Mouse (Mus musculus) midbrain, embryonic 11.5 days (tissue): Measurements from ENCODE around the gene Zmynd12. TPM values are rescaled to one million over a fixed set of nuclear protein-coding genes. Genes with fewer than 3 reads are reported as not detected.

Source experiments
- ATAC-seq: fragments of 200-750 bp; cut with Nextera tagmentation; 2 replicates; pipeline ENCODE4 v1.8.0; 2017; ENCODE audit warnings: moderate TSS enrichment, moderate library complexity; ENCODE audit not compliant: low FRiP score
- DNase-seq: peaks from one replicate; pipeline ENCODE4 v3.0.0; 2015; ENCODE audit warnings: low spot score; ENCODE audit errors: missing footprints
- H3K27ac ChIP-seq: fragments of 300-500 bp; sonication (generic); 2 replicates; pipeline ENCODE4 v1.5.1; 2014; ENCODE audit warnings: low read depth, low read length
- H3K27me3 ChIP-seq: fragments of 300-500 bp; sonication (generic); 2 replicates; pipeline ENCODE4 v1.6.1; 2014; ENCODE audit warnings: mild to moderate bottlenecking, low read length, moderate library complexity, mixed read lengths; ENCODE audit not compliant: control insufficient read depth, insufficient read depth
- H3K36me3 ChIP-seq: fragments of 300-500 bp; sonication (generic); 2 replicates; pipeline ENCODE4 v1.6.1; 2014; ENCODE audit warnings: mild to moderate bottlenecking, low read length, moderate library complexity, mixed read lengths; ENCODE audit not compliant: control insufficient read depth, insufficient read depth
- H3K4me1 ChIP-seq: fragments of 300-500 bp; sonication (generic); 2 replicates; pipeline ENCODE4 v1.6.1; 2014; ENCODE audit warnings: low read length; ENCODE audit not compliant: control insufficient read depth, insufficient read depth
- H3K4me2 ChIP-seq: fragments of 300-500 bp; sonication (generic); 2 replicates; pipeline ENCODE4 v1.6.1; 2014; ENCODE audit warnings: mild to moderate bottlenecking, moderate library complexity
- H3K4me3 ChIP-seq: fragments of 300-500 bp; sonication (generic); 2 replicates; pipeline ENCODE4 v1.5.1; 2014; ENCODE audit warnings: low read depth, low read length
- H3K9ac ChIP-seq: fragments of 300-500 bp; sonication (generic); 2 replicates; pipeline ENCODE4 v1.6.1; 2014; ENCODE audit warnings: low read length
- H3K9me3 ChIP-seq: fragments of 300-500 bp; sonication (generic); 2 replicates; pipeline ENCODE4 v1.6.1; 2016; ENCODE audit warnings: low read length; ENCODE audit not compliant: control insufficient read depth
- WGBS: fragments of 180-500 bp; shearing (Covaris S2); extraction: QIAGEN DNeasy Blood & Tissue Kit; methylation state at CpG from one replicate; pipeline ENCODE4 v1.1.7; 2014; 5-methylcytosine and 5-hydroxymethylcytosine counted together
- polyA plus RNA-seq: library from polyadenylated mRNA; unstranded; fragments of >200 nt; fragmentation: Nextera tagmentation; extraction: Ambion mirVana; gene quantifications from 2 replicates; pipeline ENCODE4 v1.2.1, GENCODE M21; 2014

Zmynd12 gene
- polyA plus RNA-seq, 1 experiment from 2014 or later = not detected

GRCm38 (mm10) chr4:119462457-119462856 lies 39.8 kb downstream of the Zmynd12 start:
- ATAC-seq (no peak), DNase-seq (peak; percentile 65)
- Histone ChIP-seq H3K27me3 (no peaks in the 10 kb centered on the region), H3K4me1 (no peaks in the 10 kb centered on the region), H3K27ac (no peak overlapping the region), H3K9ac (no peak overlapping the region), H3K36me3 (no peaks in the 10 kb centered on the region), H3K4me3 (no peak overlapping the region), H3K9me3 (no peaks in the 10 kb centered on the region), H3K4me2 (no peak overlapping the region)
- 93% methylated on average over 3 of the region's 3 CpGs for WGBS

GRCm38 (mm10) chr4:119462858-119463755 lies 40.5 kb downstream of the Zmynd12 start:
- no peaks in the 10 kb centered on the region for H3K4me1 ChIP-seq
- no peak overlapping the region for H3K9ac ChIP-seq
- no peak overlapping the region for H3K4me2 ChIP-seq
- no peak for ATAC-seq
- no peaks in the 10 kb centered on the region for H3K36me3 ChIP-seq
- H3K27me3 ChIP-seq = no peaks in the 10 kb centered on the region
- peak; percentile 75 for DNase-seq
- no peaks in the 10 kb centered on the region for H3K9me3 ChIP-seq
- no peak overlapping the region for H3K27ac ChIP-seq
- no peak overlapping the region for H3K4me3 ChIP-seq
- WGBS = 76% methylated on average over 11 of the region's 11 CpGs

- no peak overlapping the region for H3K4me3 ChIP-seq
- no peak overlapping the region for H3K9ac ChIP-seq
- H3K4me1 ChIP-seq = no peaks in the 10 kb centered on the region
- no peaks in the 10 kb centered on the region for H3K27me3 ChIP-seq
- H3K4me2 ChIP-seq = no peak overlapping the region
- H3K9me3 ChIP-seq = no peaks in the 10 kb centered on the region
- peak; percentile 39 for DNase-seq
- 82% methylated on average over 13 of the region's 13 CpGs for WGBS
- no peaks in the 10 kb centered on the region for H3K36me3 ChIP-seq
- no peak for ATAC-seq
- no peak overlapping the region for H3K27ac ChIP-seq
Observed at GRCm38 (mm10) chr4:119463756-119464419, 41.3 kb downstream of the Zmynd12 start.

DNA sequence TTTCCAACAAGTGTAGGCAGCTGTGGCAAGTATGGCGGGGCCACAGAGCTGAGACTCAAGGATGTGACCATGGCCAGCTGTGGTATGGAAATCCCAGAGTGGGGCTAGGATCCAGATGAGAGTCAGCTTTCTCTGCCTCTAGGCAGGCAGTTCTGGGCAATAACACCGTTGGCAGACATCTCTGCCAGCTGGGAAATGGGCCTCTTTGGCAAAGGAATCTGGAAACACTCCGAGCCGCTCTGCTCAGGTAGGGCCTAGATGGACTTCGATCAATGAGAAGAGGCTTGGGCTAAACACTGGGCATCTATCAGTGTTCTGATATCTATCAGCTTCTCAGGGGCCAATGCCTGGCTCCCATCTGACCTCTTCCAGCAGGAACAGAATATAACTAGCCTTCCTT lies 43.2 kb downstream of the Zmynd12 start:
- WGBS = 90% methylated on average over 5 of the region's 5 CpGs
- Histone ChIP-seq H3K4me2 (no peak overlapping the region), H3K27me3 (no peaks in the 10 kb centered on the region), H3K27ac (no peak overlapping the region), H3K4me1 (no peaks in the 10 kb centered on the region), H3K36me3 (no peaks in the 10 kb centered on the region), H3K9me3 (no peaks in the 10 kb centered on the region), H3K4me3 (no peak overlapping the region), H3K9ac (no peak overlapping the region)
- DNase-seq (no peak), ATAC-seq (no peak)

DNA sequence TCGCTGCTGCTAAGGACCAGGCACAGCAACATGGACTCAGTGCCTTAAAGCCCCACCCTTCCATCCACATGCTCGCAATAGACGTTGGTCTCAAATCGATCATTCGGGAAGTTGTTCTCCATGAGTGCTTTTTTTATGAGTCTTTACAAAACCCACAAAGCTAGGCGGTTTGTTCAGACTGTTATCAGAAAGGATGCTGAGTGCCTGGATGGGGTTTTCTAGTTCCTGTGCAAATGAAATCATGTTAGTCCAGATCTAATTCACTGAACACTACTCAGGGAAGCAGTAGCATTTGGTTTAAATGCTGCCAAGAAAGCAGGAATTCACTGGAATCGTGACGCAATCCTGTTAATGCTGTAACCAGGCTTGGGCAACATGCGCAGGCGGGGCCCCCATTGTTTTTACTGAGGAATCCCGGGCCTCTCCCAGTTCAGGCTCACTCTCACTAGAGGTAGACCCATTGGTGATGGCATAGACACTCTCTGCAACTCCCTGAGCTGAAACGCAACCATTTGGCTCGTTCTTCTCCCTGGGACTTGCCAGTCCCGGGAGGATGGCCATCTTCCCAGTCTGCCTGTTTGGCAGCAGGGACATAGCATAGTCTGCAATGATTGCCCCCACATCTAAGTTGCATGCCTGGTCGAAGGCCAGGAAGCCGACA lies 45.2 kb downstream of the Zmynd12 start:
- Histone ChIP-seq H3K9me3 (no peaks in the 10 kb centered on the region), H3K9ac (no peak overlapping the region), H3K36me3 (no peaks in the 10 kb centered on the region), H3K4me3 (no peak overlapping the region), H3K27ac (no peak overlapping the region), H3K4me1 (no peaks in the 10 kb centered on the region), H3K27me3 (no peaks in the 10 kb centered on the region), H3K4me2 (no peak overlapping the region)
- DNase-seq (no peak), ATAC-seq (no peak)
- WGBS = 92% methylated on average over 16 of the region's 16 CpGs

DNA sequence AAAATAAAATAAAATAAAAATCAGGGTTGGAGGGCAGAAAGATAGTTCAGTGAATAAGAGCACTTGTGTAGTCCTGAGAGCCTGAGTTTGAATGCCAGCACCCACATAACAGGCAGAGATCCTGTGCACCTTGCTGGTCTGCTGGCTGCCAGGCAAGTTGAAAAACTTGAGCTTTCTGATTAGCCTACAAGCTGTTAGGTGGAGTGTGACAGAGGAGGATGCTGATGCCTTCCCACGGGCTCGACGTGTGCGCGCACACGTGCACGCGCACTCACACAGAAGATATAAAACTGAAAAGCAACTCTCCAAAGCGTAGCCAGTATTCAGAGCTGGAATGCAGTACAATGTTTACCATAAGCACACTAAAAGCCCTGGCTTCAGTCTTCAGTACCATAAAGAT lies 49.9 kb downstream of the Zmynd12 start:
- no peaks in the 10 kb centered on the region for H3K36me3 ChIP-seq
- H3K4me1 ChIP-seq = no peaks in the 10 kb centered on the region
- no peak overlapping the region for H3K27ac ChIP-seq
- no peak overlapping the region for H3K9ac ChIP-seq
- no peak overlapping the region for H3K4me2 ChIP-seq
- H3K4me3 ChIP-seq = no peak overlapping the region
- DNase-seq (no peak), ATAC-seq (no peak)
- 93% methylated on average over 9 of the region's 9 CpGs for WGBS
- H3K9me3 ChIP-seq = no peaks in the 10 kb centered on the region
- H3K27me3 ChIP-seq = no peaks in the 10 kb centered on the region

DNA sequence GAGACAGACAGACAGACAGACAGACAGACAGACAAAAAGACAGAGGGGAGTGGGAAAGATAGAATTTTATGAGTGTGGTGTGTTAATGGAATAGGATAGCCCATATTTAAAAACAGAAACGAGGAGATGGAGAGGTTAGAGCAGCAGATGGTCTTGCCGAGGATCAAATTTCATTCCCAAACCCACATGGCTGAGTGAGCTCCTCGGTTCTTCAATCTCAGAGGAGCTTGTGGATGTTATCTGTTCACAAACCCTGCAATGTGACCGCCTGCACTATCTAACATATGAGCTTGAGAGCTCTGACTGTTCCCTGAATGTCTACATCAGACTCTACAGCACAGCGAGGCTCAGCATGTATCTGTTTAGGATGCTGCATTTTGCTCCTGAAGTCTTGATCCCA lies 50.5 kb downstream of the Zmynd12 start:
- H3K27me3 ChIP-seq = no peaks in the 10 kb centered on the region
- WGBS = 60% methylated on average over 5 of the region's 5 CpGs
- H3K9ac ChIP-seq = no peak overlapping the region
- H3K9me3 ChIP-seq = no peaks in the 10 kb centered on the region
- H3K4me2 ChIP-seq = no peak overlapping the region
- ATAC-seq = no peak
- H3K4me3 ChIP-seq = no peak overlapping the region
- no peak overlapping the region for H3K27ac ChIP-seq
- no peak for DNase-seq
- no peaks in the 10 kb centered on the region for H3K4me1 ChIP-seq
- no peaks in the 10 kb centered on the region for H3K36me3 ChIP-seq

- no peak for DNase-seq
- Histone ChIP-seq H3K4me2 (no peak overlapping the region), H3K36me3 (no peaks in the 10 kb centered on the region), H3K4me3 (no peak overlapping the region), H3K4me1 (no peaks in the 10 kb centered on the region), H3K9me3 (no peaks in the 10 kb centered on the region), H3K27me3 (no peaks in the 10 kb centered on the region), H3K27ac (no peak overlapping the region), H3K9ac (no peak overlapping the region)
- no peak for ATAC-seq
- WGBS = 58% methylated on average over 9 of the region's 9 CpGs
Observed at GRCm38 (mm10) chr4:119483051-119483450, 60.4 kb downstream of the Zmynd12 start.

DNA sequence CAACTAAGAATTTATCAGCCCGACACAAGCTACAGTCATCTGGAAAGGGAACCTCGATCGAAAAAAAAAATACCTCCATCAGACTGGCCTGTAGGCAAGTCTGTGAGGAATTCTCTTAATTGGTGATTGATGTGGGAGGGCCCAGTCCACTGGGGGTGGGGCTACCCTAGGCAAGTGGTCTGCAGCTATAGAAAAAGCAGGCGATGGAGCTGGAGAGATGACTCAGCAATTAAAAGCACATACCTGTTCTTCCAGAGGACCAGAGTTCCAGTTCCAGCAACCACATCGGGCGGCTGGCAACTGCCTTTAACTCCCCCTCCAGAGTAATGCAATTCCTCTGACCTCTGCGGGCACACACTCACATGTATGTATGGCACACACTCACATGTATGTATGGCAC lies 62.3 kb downstream of the Zmynd12 start:
- H3K27me3 ChIP-seq = no peaks in the 10 kb centered on the region
- no peaks in the 10 kb centered on the region for H3K4me1 ChIP-seq
- H3K9ac ChIP-seq = no peak overlapping the region
- 81% methylated on average over 7 of the region's 7 CpGs for WGBS
- no peak overlapping the region for H3K27ac ChIP-seq
- no peak overlapping the region for H3K4me2 ChIP-seq
- DNase-seq (no peak), ATAC-seq (no peak)
- no peak overlapping the region for H3K4me3 ChIP-seq
- H3K36me3 ChIP-seq = no peaks in the 10 kb centered on the region
- H3K9me3 ChIP-seq = no peaks in the 10 kb centered on the region
